Mouse (Mus musculus): ENCODE data around the gene Iffo2.

DNA sequence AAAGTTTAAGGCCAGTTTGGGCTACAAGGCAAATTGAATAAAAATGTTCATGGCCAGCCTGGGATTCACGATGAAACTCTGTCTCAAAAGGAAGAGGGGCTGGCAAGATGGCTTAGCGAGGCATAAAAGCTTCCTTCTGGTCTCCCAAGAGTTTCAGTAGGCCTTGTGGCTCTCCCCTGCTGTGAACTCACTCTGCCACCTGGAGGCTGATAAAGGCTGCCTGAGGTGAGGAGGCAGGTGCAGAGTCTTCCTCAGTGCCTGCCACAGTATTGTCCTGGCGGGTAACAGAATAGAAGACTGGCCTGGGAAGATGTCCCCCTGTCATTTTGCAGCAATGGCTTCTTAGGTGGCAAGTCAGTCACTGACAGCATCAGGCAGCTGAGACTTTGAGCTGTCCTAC, 52.6 kb downstream of the Iffo2 start:
- TF ChIP-seq CTCF (IDR thresholded peaks at IDR 0.05; ENCODE audit: borderline replicate concordance, extremely low read depth, insufficient read depth, insufficient read length) (no peak), POLR2A (IDR thresholded peaks at IDR 0.05; ENCODE audit: borderline replicate concordance, extremely low read depth, insufficient read depth, insufficient read length, poor library complexity, severe bottlenecking) (no peak)

Measured in brain, embryonic 14.5 days (tissue).